Mouse (Mus musculus): Measurements from ENCODE around the gene Celsr1. TPM values are rescaled to one million over a fixed set of nuclear protein-coding genes. Genes with fewer than 3 reads are reported as not detected.
"Not testable (repeated sequence)": the region's sequence is repeated elsewhere in the genome, so short reads cannot be mapped to it uniquely, and the experiment has no call there.

Gene Celsr1
- total RNA-seq, 2 experiments from 2014 or later, result 3.1 to 3.9 TPM

- intact Hi-C loops (cut with DNase I), result loop anchor here (2.0 to 10.0 kb wide), 2 partner anchors 44 to 168 kb away; no protein-coding TSS in a partner anchor
- peak in 1 of 2 experiments; percentile 90 for DNase-seq (ENCODE audit: low spot score in 2 of 2)
Measured at GRCm38 (mm10) chr15:86066836-86067580, 33.4 kb upstream of the Celsr1 start.

GRCm38 (mm10) chr15:86065367-86065766 is 31.8 kb upstream of the Celsr1 start:
- intact Hi-C loops (cut with DNase I), result loop anchor here (2.0 to 10.0 kb wide), 2 partner anchors 17 to 169 kb away; no protein-coding TSS in a partner anchor
- DNase-seq (ENCODE audit: low spot score in 2 of 2), result peak in 1 of 2 experiments; percentile 89

GRCm38 (mm10) chr15:86064850-86065229 is 31.3 kb upstream of the Celsr1 start:
- intact Hi-C loops (cut with DNase I), result loop anchor here (2.0 to 10.0 kb wide), 2 partner anchors 18 to 170 kb away; no protein-coding TSS in a partner anchor
- no peak for DNase-seq (ENCODE audit: low spot score in 2 of 2)

GRCm38 (mm10) chr15:86064191-86064849 is 30.7 kb upstream of the Celsr1 start:
- intact Hi-C loops (cut with DNase I), result loop anchor here (2.0 to 10.0 kb wide), 2 partner anchors 18 to 170 kb away; no protein-coding TSS in a partner anchor
- DNase-seq (ENCODE audit: low spot score in 2 of 2), result no peak

- intact Hi-C loops (cut with DNase I), result loop anchor here (10.0 kb wide), 1 partner anchor 173 kb away; no protein-coding TSS in a partner anchor
Measured at GRCm38 (mm10) chr15:86061848-86062481, 28.4 kb upstream of the Celsr1 start.

GRCm38 (mm10) chr15:86061221-86061620 is 27.6 kb upstream of the Celsr1 start:
- intact Hi-C loops (cut with DNase I), result loop anchor here (10.0 kb wide), 1 partner anchor 174 kb away; no protein-coding TSS in a partner anchor
- DNase-seq (ENCODE audit: low spot score in 2 of 2), result no peak

More at GRCm38 (mm10) chr15:86061848-86062481, 28.4 kb upstream of the Celsr1 start:
- no peak for DNase-seq (ENCODE audit: low spot score in 2 of 2)

- intact Hi-C loops (cut with DNase I), result loop anchor here (10.0 kb wide), 1 partner anchor 174 kb away; no protein-coding TSS in a partner anchor
- no peak for DNase-seq (ENCODE audit: low spot score in 2 of 2)
Measured at GRCm38 (mm10) chr15:86060581-86060980, 27.0 kb upstream of the Celsr1 start.

GRCm38 (mm10) chr15:86059835-86060380 is 26.3 kb upstream of the Celsr1 start:
- intact Hi-C loops (cut with DNase I), result loop anchor here (10.0 kb wide), 1 partner anchor 175 kb away; no protein-coding TSS in a partner anchor
- no peak for DNase-seq (ENCODE audit: low spot score in 2 of 2)

- no peak for DNase-seq (ENCODE audit: low spot score in 2 of 2)
- intact Hi-C loops (cut with DNase I), result loop anchor here (1.0 kb wide), 1 partner anchor 27 kb away; no protein-coding TSS in a partner anchor
Measured at GRCm38 (mm10) chr15:86058931-86059834, 25.6 kb upstream of the Celsr1 start.

- peak; percentile 90 to 91 for DNase-seq (ENCODE audit: low spot score in 2 of 2)
- intact Hi-C loops (cut with DNase I), result loop anchor here (1.0 kb wide), 1 partner anchor 28 kb away; no protein-coding TSS in a partner anchor
Measured at GRCm38 (mm10) chr15:86058394-86058915, 24.9 kb upstream of the Celsr1 start.

GRCm38 (mm10) chr15:86057908-86058307 is 24.3 kb upstream of the Celsr1 start:
- intact Hi-C loops (cut with DNase I), result loop anchor here (1.0 kb wide), 1 partner anchor 28 kb away; no protein-coding TSS in a partner anchor
- DNase-seq (ENCODE audit: low spot score in 2 of 2), result no peak

GRCm38 (mm10) chr15:86057413-86057812 is 23.8 kb upstream of the Celsr1 start, which contains the start of gene Gramd4:
TSS of gene Gramd4 (plus strand) at chr15:86057695.
- no peak for DNase-seq (ENCODE audit: low spot score in 2 of 2)
- intact Hi-C loops (cut with DNase I), result no loop called here

GRCm38 (mm10) chr15:86056221-86056760 is 22.7 kb upstream of the Celsr1 start:
- intact Hi-C loops (cut with DNase I), result no loop called here
- no peak for DNase-seq (ENCODE audit: low spot score in 2 of 2)

- DNase-seq (ENCODE audit: low spot score in 2 of 2), result not testable (repeated sequence)
- intact Hi-C loops (cut with DNase I), result loop anchor here (1.0 kb wide), 2 partner anchors 69 to 80 kb away; no protein-coding TSS in a partner anchor
Measured at GRCm38 (mm10) chr15:86054861-86055260, 21.3 kb upstream of the Celsr1 start.

GRCm38 (mm10) chr15:86053890-86054536 is 20.4 kb upstream of the Celsr1 start:
- DNase-seq (ENCODE audit: low spot score in 2 of 2), result peak; percentile 84 to 90
- intact Hi-C loops (cut with DNase I), result loop anchor here (1.0 kb wide), 2 partner anchors 70 to 81 kb away; no protein-coding TSS in a partner anchor

GRCm38 (mm10) chr15:86051878-86052478 is 18.4 kb upstream of the Celsr1 start:
- DNase-seq (ENCODE audit: low spot score in 2 of 2), result no peak
- intact Hi-C loops (cut with DNase I), result no loop called here

GRCm38 (mm10) chr15:86051152-86051551 is 17.6 kb upstream of the Celsr1 start:
- intact Hi-C loops (cut with DNase I), result no loop called here
- no peak for DNase-seq (ENCODE audit: low spot score in 2 of 2)

All from left cerebral cortex, postnatal 25 days (tissue).